Mouse (Mus musculus): ENCODE data around the gene Dld.

DNA sequence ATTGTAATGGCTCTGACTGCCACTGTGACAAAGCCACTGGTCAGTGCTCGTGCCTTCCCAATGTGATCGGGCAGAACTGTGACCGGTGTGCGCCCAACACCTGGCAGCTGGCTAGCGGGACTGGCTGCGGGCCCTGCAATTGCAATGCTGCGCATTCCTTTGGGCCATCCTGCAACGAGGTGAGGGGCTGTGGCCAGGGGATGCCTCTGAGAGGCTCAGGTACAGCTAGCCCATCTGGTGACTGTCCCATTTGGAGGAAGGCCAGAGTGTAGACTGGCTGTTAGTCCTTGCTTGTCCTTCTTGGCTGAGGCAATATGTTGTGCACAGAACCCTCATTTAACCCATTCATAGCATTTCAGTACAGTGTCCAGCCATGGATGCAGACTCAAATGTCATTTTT is 44.2 kb downstream of the Dld start:
- TF ChIP-seq POLR2A (IDR thresholded peaks at IDR 0.05; ENCODE audit: borderline replicate concordance, insufficient read depth, low read length) (no peak), CTCF (IDR thresholded peaks at IDR 0.05; ENCODE audit: borderline replicate concordance, insufficient read depth, low read depth, low read length) (no peak)

All from cerebellum, adult 2 months (tissue).